In the genomic region with DNA sequence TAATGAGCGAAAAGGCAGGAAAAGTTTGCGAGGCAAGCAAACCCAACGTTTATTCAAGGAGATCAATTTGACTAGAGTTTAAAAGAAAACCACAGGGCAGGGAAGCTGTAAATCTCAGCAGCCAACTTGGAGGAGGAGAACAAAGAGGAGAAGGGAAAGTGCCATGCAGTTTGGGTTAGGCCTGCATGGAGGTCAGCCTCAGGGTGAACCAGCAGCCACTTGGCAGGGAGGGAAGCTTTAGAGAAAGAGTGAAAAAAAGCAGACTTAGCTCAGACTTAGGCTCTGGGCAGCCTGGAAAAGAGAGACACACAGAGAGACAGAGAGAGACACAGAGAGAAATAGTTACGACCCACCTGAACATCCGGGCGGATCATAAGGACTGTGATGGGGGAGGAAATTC, we compare ENCODE assay signal across 21 mouse cellular contexts. TPM values are rescaled to one million over a fixed set of nuclear protein-coding genes. Genes with fewer than 3 reads are reported as not detected.
DNase-seq lines count a peak whose midpoint lies in the region; ATAC-seq and TF ChIP-seq lines count a peak whose summit lies in the region.
"Had no signal": no experiment of that assay in that cellular context is flagged by ENCODE, and none has a peak within 500 bp of the region (broad histone marks: within the 10 kb centered on the region; RNA-seq: fewer than 3 reads in every experiment).

No protein-coding gene starts in this region.

- no peak for DNase-seq in embryonic facial prominence, embryonic 14.5 days (ENCODE audit: low spot score)
- no peak for DNase-seq in embryonic facial prominence, embryonic 10.5 days (ENCODE audit: low spot score)
- DNase-seq in layer of hippocampus, adult 2 months (ENCODE audit: low spot score in 2 of 2): no peak
- no peak for DNase-seq in layer of hippocampus, adult 9-11 months
- DNase-seq in lung, postnatal 36 days: no peak
- DNase-seq in heart, adult 8-10 months (ENCODE audit: low spot score): no peak
- DNase-seq: cerebellum, adult 11 months; cerebellum, postnatal 25 days; gastrocnemius, adult 2 months; heart, adult 11 months; liver, embryonic 13.5 days; right cerebral cortex, postnatal 25 days had no signal

- no peaks in the 10 kb centered on the region for H3K36me3 ChIP-seq in embryonic facial prominence, embryonic 14.5 days (ENCODE audit: control insufficient read depth, insufficient read depth, low read length)
- no peaks in the 10 kb centered on the region for H3K36me3 ChIP-seq in embryonic facial prominence, embryonic 10.5 days (replicated peaks)
- no peaks in the 10 kb centered on the region for H3K36me3 ChIP-seq in small intestine, adult 2 months (ENCODE audit: control insufficient read depth, insufficient read depth, low read length)
- H3K36me3 ChIP-seq: heart, embryonic 15.5 days; limb, embryonic 12.5 days; liver, embryonic 13.5 days; lung, embryonic 15.5 days; midbrain, embryonic 13.5 days had no signal

- no peaks in the 10 kb centered on the region for H3K9me3 ChIP-seq in embryonic facial prominence, embryonic 14.5 days (ENCODE audit: control insufficient read depth, low read length)
- no peaks in the 10 kb centered on the region for H3K9me3 ChIP-seq in embryonic facial prominence, embryonic 10.5 days
- H3K9me3 ChIP-seq: heart, embryonic 15.5 days; limb, embryonic 12.5 days; liver, embryonic 13.5 days; lung, embryonic 15.5 days; midbrain, embryonic 13.5 days had no signal

- H3K9ac ChIP-seq in embryonic facial prominence, embryonic 14.5 days (ENCODE audit: low read depth, low read length): no peak overlapping the region
- H3K9ac ChIP-seq: heart, embryonic 15.5 days; limb, embryonic 12.5 days; liver, embryonic 13.5 days; lung, embryonic 15.5 days; midbrain, embryonic 13.5 days had no signal

- H3K27ac ChIP-seq in embryonic facial prominence, embryonic 14.5 days (replicated peaks; ENCODE audit: low read depth, low read length): 0 out of 2 replicates have a peak overlapping the region, but pooled peaks have one; percentile 21
- H3K27ac ChIP-seq in embryonic facial prominence, embryonic 10.5 days (replicated peaks): no peak overlapping the region
- peak overlapping the region; percentile 53; the same call in 1 of the 2 replicates for H3K27ac ChIP-seq in layer of hippocampus, adult 2 months
- H3K27ac ChIP-seq in embryonic fibroblast, embryonic 13.5 days (ENCODE audit: insufficient read depth, low read length): peak overlapping the region; percentile 34; the same call in 1 of the 2 replicates
- H3K27ac ChIP-seq in small intestine, adult 2 months (ENCODE audit: insufficient read depth, low read depth, low read length): peak overlapping the region; percentile 77
- H3K27ac ChIP-seq: gastrocnemius, adult 2 months; heart, embryonic 15.5 days; liver, embryonic 13.5 days; lung, embryonic 15.5 days; midbrain, embryonic 13.5 days had no signal

- ATAC-seq in embryonic facial prominence, embryonic 14.5 days (ENCODE audit: low read depth): no peak
- ATAC-seq: midbrain, embryonic 13.5 days had no signal

- H3K4me3 ChIP-seq in embryonic facial prominence, embryonic 14.5 days (ENCODE audit: low read depth, low read length): no peak overlapping the region
- no peak overlapping the region for H3K4me3 ChIP-seq in embryonic facial prominence, embryonic 10.5 days
- H3K4me3 ChIP-seq in layer of hippocampus, adult 2 months: no peak overlapping the region
- no peak overlapping the region for H3K4me3 ChIP-seq in embryonic fibroblast, embryonic 13.5 days (ENCODE audit: insufficient read depth, low read length)
- H3K4me3 ChIP-seq in small intestine, adult 2 months (ENCODE audit: low read depth, low read length): peak overlapping the region; percentile 47
- H3K4me3 ChIP-seq: erythroblast, embryonic 14.5 days; gastrocnemius, adult 2 months; heart, embryonic 15.5 days; limb, embryonic 12.5 days; liver, embryonic 13.5 days; lung, embryonic 15.5 days; midbrain, embryonic 13.5 days had no signal

- H3K4me1 ChIP-seq in embryonic facial prominence, embryonic 14.5 days (ENCODE audit: control insufficient read depth, insufficient read depth, low read length): peaks cover 3% of the 10 kb centered on the region; the same call in 1 of the 2 replicates
- H3K4me1 ChIP-seq in embryonic facial prominence, embryonic 10.5 days: no peaks in the 10 kb centered on the region; the same call in 1 of the 2 replicates
- H3K4me1 ChIP-seq in embryonic fibroblast, embryonic 13.5 days (ENCODE audit: control insufficient read depth, insufficient read depth, low read length): no peaks in the 10 kb centered on the region
- H3K4me1 ChIP-seq in small intestine, adult 2 months (ENCODE audit: control insufficient read depth, insufficient read depth, insufficient read length, low read length): peaks cover 2% of the 10 kb centered on the region; the same call in 1 of the 2 replicates
- H3K4me1 ChIP-seq: heart, embryonic 15.5 days; liver, embryonic 13.5 days; midbrain, embryonic 13.5 days had no signal

- no peak for TF ChIP-seq POLR2A in embryonic fibroblast, embryonic 13.5 days (IDR thresholded peaks at IDR 0.05; ENCODE audit: low read depth, low read length)
- TF ChIP-seq POLR2A in small intestine, adult 2 months (IDR thresholded peaks at IDR 0.05; ENCODE audit: low read depth, low read length): no peak

- WGBS in embryonic facial prominence, embryonic 14.5 days: 66% methylated on average over 6 of the region's 6 CpGs
- 72% methylated on average over 6 of the region's 6 CpGs for WGBS in embryonic facial prominence, embryonic 10.5 days
- WGBS in small intestine, adult 2 months: 22% methylated on average over 6 of the region's 6 CpGs

- peaks cover 10% of the 10 kb centered on the region for H3K27me3 ChIP-seq in embryonic facial prominence, embryonic 14.5 days (replicated peaks; ENCODE audit: control insufficient read depth, insufficient read depth, low read length)
- H3K27me3 ChIP-seq in embryonic facial prominence, embryonic 10.5 days (replicated peaks; ENCODE audit: low read depth, poor library complexity, severe bottlenecking): peaks cover 84% of the 10 kb centered on the region
- H3K27me3 ChIP-seq in small intestine, adult 2 months (ENCODE audit: control insufficient read depth, insufficient read depth, low read length): no peaks in the 10 kb centered on the region
- H3K27me3 ChIP-seq: heart, embryonic 15.5 days had no signal

- no peak for TF ChIP-seq CTCF in layer of hippocampus, adult 2 months (conservative IDR thresholded peaks at IDR 0.05)
- no peak for TF ChIP-seq CTCF in embryonic fibroblast, embryonic 13.5 days (IDR thresholded peaks at IDR 0.05; ENCODE audit: borderline replicate concordance, insufficient read depth, low read length)
- TF ChIP-seq CTCF in small intestine, adult 2 months (IDR thresholded peaks at IDR 0.05; ENCODE audit: extremely low read depth, insufficient read length, insufficient replicate concordance, low read depth, low read length): no peak

- no peak overlapping the region for H3K4me2 ChIP-seq in embryonic facial prominence, embryonic 14.5 days (ENCODE audit: low read depth, low read length)
- H3K4me2 ChIP-seq: heart, embryonic 15.5 days; limb, embryonic 12.5 days; liver, embryonic 13.5 days; lung, embryonic 15.5 days; midbrain, embryonic 13.5 days had no signal

RNA-seq across cellular contexts. Expression of gene Egfl6, which starts 35.4 kb away (rescaled TPM):
- polyA plus RNA-seq in embryonic facial prominence, embryonic 14.5 days (2014; fragmentation: Nextera tagmentation; extraction: Ambion mirVana): 78.4 and 96.3 TPM in 2 replicates
- polyA plus RNA-seq in embryonic facial prominence, embryonic 10.5 days (2016; fragmentation: Nextera tagmentation; extraction: Ambion mirVana): 2.9 and 3.6 TPM in 2 replicates
- 1 to 10 TPM; 3.8 to 5.0 TPM for total RNA-seq in layer of hippocampus, adult 2 months (2021)
- 6.0 and 58.7 TPM in 2 replicates for polyA plus RNA-seq in embryonic fibroblast, embryonic 13.5 days (2011; ENCODE audit: insufficient read length, low read depth, missing spikeins)
- polyA plus RNA-seq in small intestine, adult 2 months (2012; rRNA removed): 0.06 and 0.09 TPM in 2 replicates
- under 1 TPM in 3 of 4 experiments, not detected in 1; 0.09 to 0.72 (median 0.47) TPM for total RNA-seq in heart, adult 8-10 months (2022)
- total RNA-seq: hematopoietic stem cell, adult 5-6 weeks; megakaryocyte progenitor cell, adult 5-6 weeks had no signal
- polyA plus RNA-seq: erythroblast, embryonic 14.5 days had no signal
